Mouse (Mus musculus): ENCODE results near the gene Gm11568. TPM values are rescaled to one million over a fixed set of nuclear protein-coding genes. Genes with fewer than 3 reads are reported as not detected.
"Not testable (repeated sequence)": the region's sequence is repeated elsewhere in the genome, so short reads cannot be mapped to it uniquely, and the experiment has no call there.

The Gm11568 gene
- not detected in 2 replicates for polyA plus RNA-seq (2015; fragmentation: Nextera tagmentation; extraction: Ambion mirVana)

DNA sequence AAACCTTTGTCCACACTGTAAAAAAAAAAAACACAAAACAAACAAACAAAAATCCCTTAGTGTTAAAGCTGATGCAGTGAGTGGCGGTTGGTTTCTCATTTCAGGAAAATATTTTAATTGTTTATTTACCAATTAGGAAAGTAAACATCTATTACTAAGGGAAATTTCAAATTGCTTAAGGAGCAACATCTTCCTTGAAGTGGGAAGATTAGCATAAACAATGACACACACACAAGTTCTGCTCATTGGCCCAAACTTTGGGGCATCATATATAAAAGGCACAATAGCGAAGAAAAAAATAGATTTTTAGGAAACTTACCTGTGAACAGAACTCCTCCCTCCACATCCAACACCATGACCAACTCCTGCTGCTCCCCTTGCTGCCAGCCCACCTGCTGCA is at the start of gene Gm11568:
Gm11568 (plus strand) TSS at position 301 of the 400 bp plus-strand sequence.
- H3K9ac ChIP-seq (replicated peaks; ENCODE audit: low read length), result no peak within 1 kb of the TSS
- H3K27ac ChIP-seq (ENCODE audit: low read length), result no peak within 1 kb of the TSS
- no peaks in the 10 kb centered on the region for H3K27me3 ChIP-seq (ENCODE audit: insufficient read depth, low read length)
- 79% methylated on average over 2 of the region's 2 CpGs for WGBS
- H3K4me2 ChIP-seq (replicated peaks; ENCODE audit: low read depth, low read length), result no peak within 1 kb of the TSS
- no peaks in the 10 kb centered on the region for H3K9me3 ChIP-seq (ENCODE audit: low read length)
- H3K36me3 ChIP-seq (ENCODE audit: insufficient read depth, low read length), result no peaks in the 10 kb centered on the region
- no peaks in the 10 kb centered on the region for H3K4me1 ChIP-seq (ENCODE audit: insufficient read depth, low read length)
- no peak for ATAC-seq (ENCODE audit: low FRiP score, low TSS enrichment)
- no peak within 1 kb of the TSS for H3K4me3 ChIP-seq (ENCODE audit: low read length)

GRCm38 (mm10) chr11:99809792-99810191 is 47.9 kb upstream of the Gm11568 start, which contains the start of gene Krtap4-13:
Krtap4-13 (minus strand) TSS chr11:99809892.
- H3K27me3 ChIP-seq (ENCODE audit: insufficient read depth, low read length); H3K4me2 ChIP-seq (replicated peaks; ENCODE audit: low read depth, low read length); H3K9ac ChIP-seq (replicated peaks; ENCODE audit: low read length); H3K9me3 ChIP-seq (ENCODE audit: low read length); ATAC-seq (ENCODE audit: low FRiP score, low TSS enrichment); H3K4me1 ChIP-seq (ENCODE audit: insufficient read depth, low read length); H3K36me3 ChIP-seq (ENCODE audit: insufficient read depth, low read length); H3K4me3 ChIP-seq (ENCODE audit: low read length); H3K27ac ChIP-seq (ENCODE audit: low read length): not testable (repeated sequence)

GRCm38 (mm10) chr11:99815566-99815965 is 42.2 kb upstream of the Gm11568 start, which contains the start of gene Gm11564:
Gm11564 (minus strand) TSS chr11:99815666.
- H3K36me3 ChIP-seq (ENCODE audit: insufficient read depth, low read length); H3K9me3 ChIP-seq (ENCODE audit: low read length); H3K4me3 ChIP-seq (ENCODE audit: low read length); H3K27ac ChIP-seq (ENCODE audit: low read length); H3K27me3 ChIP-seq (ENCODE audit: insufficient read depth, low read length); H3K4me1 ChIP-seq (ENCODE audit: insufficient read depth, low read length); H3K9ac ChIP-seq (replicated peaks; ENCODE audit: low read length); ATAC-seq (ENCODE audit: low FRiP score, low TSS enrichment); H3K4me2 ChIP-seq (replicated peaks; ENCODE audit: low read depth, low read length): not testable (repeated sequence)
- 81% methylated on average over 2 of the region's 2 CpGs for WGBS

DNA sequence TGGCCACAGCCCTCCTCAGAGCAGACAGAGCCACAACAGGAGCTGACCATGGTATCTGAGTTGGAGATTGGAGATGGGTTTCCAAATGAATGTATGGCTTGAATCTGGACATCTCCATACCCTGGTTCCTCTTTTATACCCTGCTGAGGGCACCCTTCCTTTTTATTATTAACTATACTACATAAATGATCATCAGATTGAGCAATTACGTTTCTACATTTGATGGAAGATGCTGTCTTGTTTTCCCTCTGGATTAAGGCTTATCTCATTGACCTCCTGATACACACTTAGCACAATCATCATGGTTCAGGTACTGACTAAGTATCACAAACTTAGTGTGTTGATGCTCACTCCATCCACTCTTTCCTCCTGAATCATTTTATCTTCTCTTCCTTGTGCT is 19.8 kb upstream of the Gm11568 start, which contains the start of gene 2300003K06Rik:
2300003K06Rik (minus strand) TSS at position 101 of the 400 bp plus-strand sequence.
- H3K9ac ChIP-seq (replicated peaks; ENCODE audit: low read length), result no peak within 1 kb of the TSS
- H3K9me3 ChIP-seq (ENCODE audit: low read length), result no peaks in the 10 kb centered on the region
- no peaks in the 10 kb centered on the region for H3K27me3 ChIP-seq (ENCODE audit: insufficient read depth, low read length)
- WGBS, result 86% methylated on average over 1 of the region's 1 CpGs
- H3K36me3 ChIP-seq (ENCODE audit: insufficient read depth, low read length), result no peaks in the 10 kb centered on the region
- ATAC-seq (ENCODE audit: low FRiP score, low TSS enrichment), result no peak
- no peaks in the 10 kb centered on the region for H3K4me1 ChIP-seq (ENCODE audit: insufficient read depth, low read length)
- no peak within 1 kb of the TSS for H3K4me2 ChIP-seq (replicated peaks; ENCODE audit: low read depth, low read length)
- H3K27ac ChIP-seq (ENCODE audit: low read length), result no peak within 1 kb of the TSS
- no peak within 1 kb of the TSS for H3K4me3 ChIP-seq (ENCODE audit: low read length)

GRCm38 (mm10) chr11:99842185-99842584 is 15.5 kb upstream of the Gm11568 start:
- no peaks in the 10 kb centered on the region for H3K4me1 ChIP-seq (ENCODE audit: insufficient read depth, low read length)
- no peak overlapping the region for H3K4me2 ChIP-seq (replicated peaks; ENCODE audit: low read depth, low read length)
- 21% methylated on average over 1 of the region's 1 CpGs for WGBS
- no peak overlapping the region for H3K9ac ChIP-seq (replicated peaks; ENCODE audit: low read length)
- ATAC-seq (ENCODE audit: low FRiP score, low TSS enrichment), result no peak
- no peak overlapping the region for H3K27ac ChIP-seq (ENCODE audit: low read length)
- no peaks in the 10 kb centered on the region for H3K27me3 ChIP-seq (ENCODE audit: insufficient read depth, low read length)
- H3K9me3 ChIP-seq (ENCODE audit: low read length), result no peaks in the 10 kb centered on the region
- H3K4me3 ChIP-seq (ENCODE audit: low read length), result no peak overlapping the region
- no peaks in the 10 kb centered on the region for H3K36me3 ChIP-seq (ENCODE audit: insufficient read depth, low read length)

GRCm38 (mm10) chr11:99846746-99847145 is 11.0 kb upstream of the Gm11568 start:
- Histone ChIP-seq H3K4me1 (ENCODE audit: insufficient read depth, low read length) (no peaks in the 10 kb centered on the region), H3K9me3 (ENCODE audit: low read length) (no peaks in the 10 kb centered on the region), H3K27me3 (ENCODE audit: insufficient read depth, low read length) (no peaks in the 10 kb centered on the region), H3K36me3 (ENCODE audit: insufficient read depth, low read length) (no peaks in the 10 kb centered on the region), H3K9ac (replicated peaks; ENCODE audit: low read length) (no peak overlapping the region), H3K4me3 (ENCODE audit: low read length) (no peak overlapping the region), H3K4me2 (replicated peaks; ENCODE audit: low read depth, low read length) (no peak overlapping the region), H3K27ac (ENCODE audit: low read length) (no peak overlapping the region)
- WGBS, result 75% methylated on average over 2 of the region's 2 CpGs
- ATAC-seq (ENCODE audit: low FRiP score, low TSS enrichment), result no peak

DNA sequence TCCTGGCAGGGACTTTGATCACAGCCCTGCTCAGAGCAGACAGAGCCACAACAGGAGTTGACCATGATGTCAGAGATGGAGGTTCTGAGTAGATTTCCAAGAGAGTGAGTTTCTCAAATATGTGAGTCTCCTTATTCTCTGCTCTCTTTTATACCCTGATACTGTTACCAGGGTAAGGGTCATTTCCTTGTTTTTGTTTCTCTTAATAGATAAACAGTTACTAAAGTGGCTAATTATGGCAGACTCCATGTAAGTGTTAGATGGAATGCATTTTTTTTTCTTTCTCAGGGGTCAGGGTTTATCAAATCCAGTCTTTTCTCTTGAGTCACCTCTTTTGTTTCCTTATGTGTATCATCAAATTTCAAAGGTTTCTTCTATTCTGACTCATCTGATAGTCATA is 6.2 kb upstream of the Gm11568 start, which contains the start of gene Krtap4-16:
Krtap4-16 (minus strand) TSS at position 101 of the 400 bp plus-strand sequence.
- Histone ChIP-seq H3K27me3 (ENCODE audit: insufficient read depth, low read length) (no peaks in the 10 kb centered on the region), H3K36me3 (ENCODE audit: insufficient read depth, low read length) (no peaks in the 10 kb centered on the region), H3K9me3 (ENCODE audit: low read length) (no peaks in the 10 kb centered on the region), H3K4me2 (replicated peaks; ENCODE audit: low read depth, low read length) (no peak within 1 kb of the TSS), H3K4me3 (ENCODE audit: low read length) (no peak within 1 kb of the TSS), H3K4me1 (ENCODE audit: insufficient read depth, low read length) (no peaks in the 10 kb centered on the region), H3K9ac (replicated peaks; ENCODE audit: low read length) (no peak within 1 kb of the TSS), H3K27ac (ENCODE audit: low read length) (no peak within 1 kb of the TSS)
- ATAC-seq (ENCODE audit: low FRiP score, low TSS enrichment), result no peak

GRCm38 (mm10) chr11:99854121-99854520 is 3.6 kb upstream of the Gm11568 start:
- no peak overlapping the region for H3K27ac ChIP-seq (ENCODE audit: low read length)
- H3K4me3 ChIP-seq (ENCODE audit: low read length), result no peak overlapping the region
- no peaks in the 10 kb centered on the region for H3K36me3 ChIP-seq (ENCODE audit: insufficient read depth, low read length)
- H3K9ac ChIP-seq (replicated peaks; ENCODE audit: low read length), result no peak overlapping the region
- ATAC-seq (ENCODE audit: low FRiP score, low TSS enrichment), result no peak
- H3K4me1 ChIP-seq (ENCODE audit: insufficient read depth, low read length), result no peaks in the 10 kb centered on the region
- WGBS, result 51% methylated on average over 3 of the region's 3 CpGs
- H3K9me3 ChIP-seq (ENCODE audit: low read length), result no peaks in the 10 kb centered on the region
- H3K4me2 ChIP-seq (replicated peaks; ENCODE audit: low read depth, low read length), result no peak overlapping the region
- H3K27me3 ChIP-seq (ENCODE audit: insufficient read depth, low read length), result no peaks in the 10 kb centered on the region

GRCm38 (mm10) chr11:99858761-99859160 is 1.0 kb downstream of the Gm11568 start:
- WGBS, result 78% methylated on average over 2 of the region's 2 CpGs
- Histone ChIP-seq H3K27ac (ENCODE audit: low read length) (no peak overlapping the region), H3K9me3 (ENCODE audit: low read length) (no peaks in the 10 kb centered on the region), H3K4me2 (replicated peaks; ENCODE audit: low read depth, low read length) (no peak overlapping the region), H3K27me3 (ENCODE audit: insufficient read depth, low read length) (no peaks in the 10 kb centered on the region), H3K9ac (replicated peaks; ENCODE audit: low read length) (no peak overlapping the region), H3K4me3 (ENCODE audit: low read length) (no peak overlapping the region), H3K36me3 (ENCODE audit: insufficient read depth, low read length) (no peaks in the 10 kb centered on the region), H3K4me1 (ENCODE audit: insufficient read depth, low read length) (no peaks in the 10 kb centered on the region)
- ATAC-seq (ENCODE audit: low FRiP score, low TSS enrichment), result no peak

GRCm38 (mm10) chr11:99864176-99864575 is 6.5 kb downstream of the Gm11568 start, which contains the start of gene Gm11559:
Gm11559 (plus strand) TSS chr11:99864476.
- H3K4me1 ChIP-seq (ENCODE audit: insufficient read depth, low read length), result not testable (repeated sequence)
- WGBS, result 79% methylated on average over 1 of the region's 1 CpGs

More at GRCm38 (mm10) chr11:99864176-99864575, 6.5 kb downstream of the Gm11568 start, which contains the start of gene Gm11559:
- H3K27ac ChIP-seq (ENCODE audit: low read length); H3K36me3 ChIP-seq (ENCODE audit: insufficient read depth, low read length); H3K27me3 ChIP-seq (ENCODE audit: insufficient read depth, low read length); H3K4me2 ChIP-seq (replicated peaks; ENCODE audit: low read depth, low read length); H3K4me3 ChIP-seq (ENCODE audit: low read length); H3K9me3 ChIP-seq (ENCODE audit: low read length); ATAC-seq (ENCODE audit: low FRiP score, low TSS enrichment); H3K9ac ChIP-seq (replicated peaks; ENCODE audit: low read length): not testable (repeated sequence)

Data from kidney, embryonic 16.5 days (tissue).